Mouse (Mus musculus) cerebellum, adult (tissue): ENCODE data around the gene Ugt1a7c.

Experiments
- ATAC-seq: cut with Nextera tagmentation; 2 replicates; pipeline ENCODE4 v1.9.2; 2017; ENCODE audit warnings: mild to moderate bottlenecking, moderate library complexity, mixed read lengths; ENCODE audit not compliant: insufficient number of reproducible peaks, low FRiP score, low TSS enrichment

Ugt1a7c gene

DNA sequence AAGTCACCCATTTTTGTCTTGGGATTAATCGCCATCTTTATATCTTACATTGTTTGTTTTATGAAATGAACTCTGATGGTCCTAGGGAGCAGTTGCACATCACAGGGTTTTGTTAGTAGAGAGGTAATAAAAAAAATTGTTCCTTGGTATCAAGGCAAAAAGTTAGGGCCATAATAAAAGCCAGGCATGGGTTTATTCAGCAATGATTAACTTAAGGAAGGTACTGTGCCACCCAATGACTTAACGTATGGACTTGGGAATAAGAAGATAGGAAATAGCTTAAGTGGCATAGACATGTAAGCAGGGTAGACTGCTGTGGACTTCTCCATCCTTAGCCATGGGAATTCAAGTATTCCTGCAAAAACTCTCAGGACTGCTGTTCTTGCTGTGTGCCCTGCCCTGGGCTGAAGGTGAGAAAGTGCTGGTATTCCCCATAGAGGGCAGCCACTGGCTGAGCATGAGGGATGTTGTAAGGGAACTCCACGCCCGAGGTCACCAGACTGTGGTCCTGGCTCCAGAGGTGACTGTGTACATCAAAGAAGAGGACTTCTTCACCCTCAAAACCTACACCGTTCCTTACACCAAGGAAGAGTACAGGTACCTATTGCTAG is 91.6 kb downstream of the Ugt1a7c start:
- no peak for ATAC-seq

DNA sequence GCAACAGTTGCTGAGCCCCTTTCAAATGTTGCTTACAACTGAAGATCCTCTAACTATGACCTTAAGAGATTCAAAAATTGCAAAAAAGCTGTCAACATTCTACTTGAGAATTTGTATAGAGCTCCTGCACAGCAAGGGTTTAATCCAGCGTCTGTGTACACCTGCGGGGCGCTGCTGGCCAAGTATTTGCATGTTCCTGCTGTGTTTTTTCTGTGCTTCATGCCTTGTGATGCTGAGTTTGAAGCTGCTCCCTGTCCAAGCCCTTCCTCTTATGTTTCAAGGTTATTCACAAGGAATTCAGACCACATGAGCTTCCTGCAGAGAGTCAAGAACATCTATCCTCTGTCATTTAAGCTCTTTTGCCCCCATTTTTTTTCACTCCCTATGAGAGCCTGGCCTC is 97.3 kb downstream of the Ugt1a7c start:
- no peak for ATAC-seq

DNA sequence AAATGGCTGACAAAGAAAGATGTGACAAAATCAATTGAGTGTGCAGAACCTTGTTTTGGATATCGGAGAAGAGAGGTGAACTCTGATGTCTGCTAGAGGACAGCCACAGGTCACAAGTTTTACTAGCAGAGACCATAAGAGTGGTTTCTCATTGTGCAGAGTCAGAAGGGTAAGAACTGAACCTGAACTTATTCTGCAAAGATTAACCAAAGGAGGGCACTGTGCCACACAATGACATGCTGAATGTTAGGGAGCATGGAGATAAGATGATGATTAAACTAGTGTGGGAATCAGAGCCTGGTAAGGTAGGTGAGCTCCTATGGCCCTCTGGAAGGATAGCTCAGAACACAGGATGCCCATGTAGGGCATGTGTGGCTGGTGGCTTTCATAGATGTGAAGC is 100.8 kb downstream of the Ugt1a7c start:
- no peak for ATAC-seq

DNA sequence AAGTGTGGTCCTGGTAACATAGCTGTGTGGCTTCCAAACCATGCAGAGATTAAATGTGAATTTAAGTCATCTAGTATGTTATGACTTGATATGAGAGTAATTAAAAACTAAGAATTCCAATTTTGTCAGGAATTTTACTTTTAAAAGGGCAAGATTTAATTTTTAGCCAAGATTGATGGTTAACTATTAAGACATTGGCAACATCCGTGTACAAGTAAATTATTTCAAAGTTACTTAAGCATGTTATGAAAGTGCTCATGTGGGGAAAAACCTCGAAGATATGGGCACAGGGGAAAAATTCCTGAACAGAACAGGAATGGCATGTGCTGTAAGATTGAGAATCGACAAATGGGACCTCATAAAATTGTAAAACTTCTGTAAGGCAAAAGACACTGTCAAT is 102.6 kb downstream of the Ugt1a7c start:
- no peak for ATAC-seq

DNA sequence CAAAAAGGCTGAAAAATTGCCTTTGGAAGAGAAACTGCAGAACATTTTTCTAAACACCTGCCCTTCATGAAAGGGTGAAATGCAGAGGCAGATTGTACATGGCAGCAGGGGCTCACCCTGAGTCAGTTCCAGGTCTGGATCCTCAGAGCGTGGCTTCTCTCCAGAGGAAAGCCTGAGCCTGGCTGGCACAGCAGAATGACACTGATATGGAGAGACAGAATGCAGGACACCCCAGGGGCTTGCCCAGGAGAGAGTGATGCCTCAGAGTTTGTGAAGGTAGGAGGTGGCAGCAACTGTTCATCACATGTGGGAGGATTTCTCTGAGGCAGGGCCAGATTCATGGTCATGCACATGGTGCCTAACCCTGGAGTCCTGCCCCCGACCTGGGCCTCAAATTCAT is 105.1 kb downstream of the Ugt1a7c start:
- ATAC-seq: peak; percentile 85

DNA sequence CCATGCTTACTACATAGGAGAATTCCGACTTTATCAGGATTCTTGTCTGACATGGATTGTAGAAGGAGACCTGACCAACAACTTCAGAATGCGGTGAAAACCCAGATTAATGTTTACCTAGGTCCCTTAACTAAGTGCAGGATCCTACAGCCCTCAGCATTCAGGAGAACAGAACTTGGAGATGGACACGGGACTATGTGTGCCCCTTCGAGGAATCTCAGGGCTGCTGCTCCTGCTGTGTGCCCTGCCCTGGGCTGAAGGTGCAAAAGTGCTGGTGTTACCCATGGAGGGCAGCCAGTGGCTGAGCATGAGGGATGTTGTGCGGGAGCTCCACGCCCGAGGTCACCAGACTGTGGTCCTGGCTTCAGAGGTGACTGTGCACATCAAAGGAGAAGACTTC is 105.6 kb downstream of the Ugt1a7c start, which contains the start of gene Ugt1a2:
TSS of gene Ugt1a2 (plus strand) at position 146 of the 400 bp plus-strand sequence.
- no peak for ATAC-seq

DNA sequence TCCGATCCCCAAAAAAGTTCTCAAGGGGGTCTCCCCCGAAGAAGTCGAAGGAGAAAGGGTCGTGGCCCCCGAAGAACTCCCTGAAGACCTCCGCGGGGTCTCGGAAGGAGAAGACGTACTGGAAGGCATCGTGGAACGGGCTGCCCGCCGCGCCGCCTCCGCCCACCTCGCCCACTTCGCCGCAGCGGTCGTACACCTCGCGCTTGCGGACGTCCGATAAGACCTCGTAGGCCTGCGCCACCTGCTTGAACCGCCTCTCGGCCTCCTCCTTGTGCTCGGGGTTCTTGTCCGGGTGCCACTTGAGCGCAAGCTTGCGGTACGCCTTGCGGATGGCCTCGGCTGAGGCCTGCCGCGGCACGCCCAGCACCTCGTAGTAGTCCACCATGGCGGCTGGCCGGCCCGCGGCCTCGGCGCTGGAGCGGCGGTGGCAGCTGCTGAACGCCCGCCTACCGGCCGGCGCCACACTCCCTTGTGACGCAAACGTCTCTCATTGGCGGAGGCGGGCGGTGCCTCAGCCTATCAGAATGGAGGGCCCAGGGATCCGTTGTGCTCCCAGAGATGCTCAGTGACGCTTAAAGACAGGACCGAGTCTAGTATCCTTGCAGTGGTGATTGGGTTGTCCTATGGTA is 110.5 kb downstream of the Ugt1a7c start, which contains the start of gene Dnajb3:
TSS of gene Dnajb3 (minus strand) at position 489 of the 629 bp plus-strand sequence.
- peak; percentile 99 for ATAC-seq

DNA sequence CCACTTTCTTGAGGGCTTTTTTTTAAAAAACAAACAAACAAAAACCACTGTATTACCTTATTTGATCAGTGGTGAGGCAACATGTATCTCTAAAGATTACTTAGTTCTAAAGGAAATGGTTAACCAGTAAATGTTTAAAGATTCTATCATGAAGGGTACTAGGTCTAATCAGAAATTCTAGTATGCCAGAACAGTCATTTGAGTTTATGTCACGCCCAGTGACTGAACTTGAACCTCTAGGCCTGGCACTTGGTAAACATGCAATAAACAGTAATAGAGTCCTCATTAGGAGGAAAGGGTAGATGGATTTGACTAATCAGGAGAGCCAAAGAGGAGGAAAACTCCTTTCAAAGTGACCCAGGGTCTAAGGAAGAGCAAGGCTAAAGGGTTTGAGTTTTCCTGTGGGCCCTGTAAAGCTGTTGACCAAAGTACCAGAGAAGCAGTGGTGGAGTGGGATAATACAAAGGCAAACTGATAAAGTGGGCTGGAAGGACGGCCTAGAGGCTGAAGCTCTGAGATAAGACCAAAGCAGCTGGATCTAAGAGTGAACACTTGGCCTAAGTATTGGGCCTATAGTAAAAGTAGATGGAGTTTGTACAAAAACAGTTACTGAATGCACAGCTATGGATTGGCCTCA is 112.1 kb downstream of the Ugt1a7c start:
- no peak for ATAC-seq

DNA sequence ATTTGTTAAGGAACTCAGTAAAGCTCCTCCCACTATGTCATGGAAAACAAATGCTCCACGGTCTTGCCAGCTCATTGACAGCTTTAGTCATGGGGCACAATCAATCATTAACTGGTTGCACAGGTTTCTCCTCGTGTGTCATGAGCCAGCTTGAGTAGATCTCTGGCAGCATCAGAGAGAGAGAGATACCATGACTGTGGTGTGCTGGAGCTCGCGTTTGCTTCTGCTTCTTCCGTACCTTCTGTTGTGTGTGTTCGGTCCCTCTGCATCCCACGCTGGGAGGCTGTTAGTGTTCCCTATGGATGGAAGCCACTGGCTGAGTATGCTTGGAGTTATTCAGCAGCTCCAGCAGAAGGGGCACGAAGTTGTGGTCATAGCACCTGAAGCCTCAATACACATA is 117.0 kb downstream of the Ugt1a7c start, which contains the start of gene Ugt1a1:
TSS of gene Ugt1a1 (plus strand) at position 148 of the 400 bp plus-strand sequence.
- peak; percentile 29; the same call in 1 of the 2 replicates for ATAC-seq

DNA sequence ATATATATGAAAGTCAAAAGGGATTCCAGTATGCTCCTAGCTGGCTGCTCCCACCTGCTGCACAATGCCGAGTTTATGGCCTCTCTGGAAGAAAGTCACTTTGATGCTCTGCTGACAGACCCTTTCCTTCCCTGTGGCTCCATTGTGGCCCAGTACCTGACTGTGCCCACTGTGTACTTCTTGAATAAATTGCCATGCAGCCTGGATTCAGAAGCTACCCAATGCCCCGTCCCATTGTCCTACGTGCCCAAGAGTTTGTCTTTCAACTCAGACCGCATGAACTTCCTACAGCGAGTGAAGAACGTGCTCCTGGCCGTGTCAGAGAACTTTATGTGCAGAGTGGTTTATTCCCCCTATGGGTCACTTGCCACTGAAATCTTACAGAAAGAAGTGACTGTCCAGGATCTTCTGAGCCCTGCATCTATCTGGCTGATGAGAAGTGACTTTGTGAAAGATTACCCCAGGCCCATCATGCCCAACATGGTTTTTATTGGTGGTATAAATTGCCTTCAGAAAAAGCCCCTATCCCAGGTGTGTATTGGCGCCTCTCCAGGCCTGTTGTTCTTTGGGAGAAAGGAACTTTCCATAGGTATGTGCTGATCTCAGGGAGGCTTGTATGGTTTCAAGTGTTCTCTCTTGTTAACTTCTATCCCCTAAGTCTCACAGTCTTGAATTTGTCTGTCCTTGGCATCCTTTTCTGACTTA is 117.6 kb downstream of the Ugt1a7c start:
- no peak for ATAC-seq

DNA sequence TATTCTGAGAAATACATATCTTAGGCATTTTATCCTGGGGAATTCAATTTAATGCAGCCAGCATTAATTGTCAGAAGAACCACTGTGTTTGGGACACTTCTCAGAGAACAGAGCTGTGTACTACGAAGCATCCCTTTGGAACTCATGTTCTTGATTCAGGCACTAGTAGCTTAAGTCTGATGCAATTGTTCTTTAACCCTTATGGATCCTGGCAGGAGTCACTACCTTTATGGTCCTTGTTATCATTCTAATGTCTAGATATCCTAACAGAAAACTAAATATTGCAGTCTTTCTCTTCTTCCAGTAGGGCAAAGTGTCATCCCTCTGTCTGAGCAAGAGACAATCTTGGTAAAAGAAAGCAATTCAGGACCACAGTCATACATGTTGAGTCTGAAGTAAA is 118.2 kb downstream of the Ugt1a7c start:
- no peak for ATAC-seq

DNA sequence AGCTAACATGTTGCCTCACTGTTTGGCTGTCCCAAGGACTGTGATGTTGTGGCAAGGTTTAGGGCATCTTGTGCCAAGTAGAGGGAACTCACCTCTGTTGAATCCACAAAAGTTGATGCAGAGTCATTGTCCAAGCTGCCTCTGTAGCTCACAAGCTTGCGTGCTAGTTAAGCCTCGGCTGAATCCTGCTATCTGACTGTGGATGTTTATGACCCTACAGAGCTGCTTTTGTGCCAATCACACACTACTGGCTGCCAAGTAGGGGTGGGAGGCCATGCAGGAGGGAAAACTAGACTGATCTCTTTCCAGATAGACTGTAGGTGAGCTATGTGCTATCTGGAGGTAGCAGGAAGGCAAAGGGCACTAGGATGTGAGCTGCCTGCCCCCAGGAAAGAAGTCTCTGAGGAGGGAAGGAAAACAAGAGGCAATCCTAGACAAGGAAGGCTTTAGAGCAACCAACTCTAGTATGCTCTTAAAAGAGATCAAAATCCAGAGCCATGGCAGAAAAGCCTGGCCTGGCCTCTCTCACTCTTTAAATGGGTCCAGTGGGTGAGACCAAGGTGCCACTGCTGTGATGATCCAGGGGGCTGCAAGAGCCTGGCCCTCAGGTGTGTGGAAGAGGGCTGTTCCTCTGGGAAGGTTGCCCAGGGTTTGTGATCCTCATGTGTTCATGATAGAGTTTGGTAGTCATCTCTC is 119.1 kb downstream of the Ugt1a7c start:
- ATAC-seq: 0 out of 2 replicates have a peak, but pooled peaks have one; percentile 8

DNA sequence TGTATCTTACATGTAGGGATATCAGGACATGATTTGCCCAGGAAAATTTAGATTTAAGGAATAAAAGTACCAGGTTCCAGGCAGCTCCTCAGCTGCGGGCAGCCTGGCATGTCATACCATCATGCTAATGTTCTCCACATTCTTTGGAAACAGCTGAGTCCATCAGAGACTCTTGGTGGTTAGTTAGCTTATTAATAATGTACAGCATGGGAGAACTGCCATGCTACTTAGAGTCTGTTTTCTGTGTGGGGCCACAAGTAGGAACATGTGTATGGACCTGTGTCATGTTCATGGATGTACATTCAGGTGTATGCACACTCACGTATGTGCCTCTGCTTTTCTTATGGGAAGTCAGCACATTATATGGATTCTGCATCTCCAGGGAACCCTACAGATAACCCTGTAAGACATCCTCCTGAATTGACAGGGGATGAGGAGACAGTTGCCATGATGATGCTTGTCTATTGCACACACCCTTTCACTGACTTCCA is 119.6 kb downstream of the Ugt1a7c start:
- 0 out of 2 replicates have a peak, but pooled peaks have one; percentile 0 for ATAC-seq

DNA sequence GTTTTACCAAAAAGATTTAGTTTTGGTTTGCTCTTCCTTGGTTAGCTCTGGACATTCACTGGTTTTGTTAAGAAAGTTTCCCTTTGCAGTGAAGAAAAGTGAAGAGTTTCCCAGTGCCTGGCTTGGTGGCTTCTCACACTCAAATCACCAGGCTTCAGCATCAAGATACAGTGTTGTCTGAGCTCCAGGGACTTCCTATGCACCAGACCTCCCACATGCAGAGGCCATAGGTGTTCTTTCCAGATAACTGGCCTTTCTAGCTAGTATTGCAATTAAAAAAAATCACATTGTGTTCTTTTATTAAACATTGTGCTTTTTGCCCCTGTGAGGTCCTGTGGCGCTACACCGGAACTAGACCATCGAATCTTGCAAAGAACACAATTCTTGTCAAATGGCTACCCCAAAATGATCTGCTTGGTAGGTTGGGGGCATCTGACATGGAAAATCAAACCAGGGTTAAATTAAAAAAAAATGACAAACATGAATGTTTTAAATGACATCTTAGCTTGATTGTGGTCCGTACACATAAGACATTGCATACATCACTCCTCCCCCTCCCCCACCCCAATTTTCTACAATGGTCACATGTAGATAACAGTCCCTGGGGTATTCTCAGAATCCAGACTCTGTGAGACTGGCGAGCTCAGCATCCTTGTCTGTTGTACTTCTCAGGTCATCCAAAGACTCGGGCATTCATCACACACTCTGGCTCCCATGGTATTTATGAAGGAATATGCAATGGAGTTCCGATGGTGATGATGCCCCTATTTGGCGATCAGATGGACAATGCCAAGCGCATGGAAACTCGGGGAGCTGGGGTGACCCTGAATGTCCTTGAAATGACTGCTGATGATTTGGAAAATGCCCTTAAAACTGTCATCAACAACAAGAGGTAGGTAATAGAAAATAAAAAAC is 120.9 kb downstream of the Ugt1a7c start:
- no peak for ATAC-seq

DNA sequence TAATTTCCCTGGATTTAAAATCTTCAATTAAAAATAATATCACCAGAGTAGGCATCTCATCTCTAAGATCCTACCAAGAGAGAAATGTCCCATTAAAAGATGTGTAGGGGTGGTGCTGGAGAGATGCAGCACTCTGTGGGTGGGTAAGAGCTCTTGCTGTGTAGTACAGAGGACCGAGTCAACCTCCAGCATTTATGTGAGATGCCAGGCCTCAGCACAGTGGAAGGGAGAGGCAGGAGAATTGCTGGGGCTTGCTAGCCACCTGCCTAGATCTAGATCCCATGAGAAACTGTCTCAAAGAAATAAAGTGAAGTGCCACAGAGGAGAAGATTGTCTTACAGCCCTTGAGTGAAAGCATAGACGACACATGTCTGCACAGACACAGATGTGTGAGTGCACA is 121.7 kb downstream of the Ugt1a7c start:
- no peak for ATAC-seq

DNA sequence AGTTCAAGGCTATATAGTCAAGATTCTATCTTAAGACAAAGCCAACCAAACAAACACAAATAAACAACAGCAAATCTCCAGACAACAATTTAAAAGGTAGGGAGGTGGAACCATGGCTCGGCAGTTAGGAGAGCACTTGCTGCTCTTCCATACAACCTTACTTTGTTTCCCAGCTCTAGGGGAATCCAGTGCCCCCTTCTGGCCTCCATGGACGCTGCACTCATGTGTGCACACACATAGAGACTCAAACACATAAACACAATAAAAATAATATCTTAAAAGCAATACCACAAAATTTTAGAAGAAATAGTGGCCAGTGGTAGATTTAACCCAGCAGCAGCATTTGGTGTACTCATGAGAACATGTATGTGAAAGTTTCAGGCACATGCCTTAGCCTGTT is 122.3 kb downstream of the Ugt1a7c start:
- ATAC-seq: no peak

DNA sequence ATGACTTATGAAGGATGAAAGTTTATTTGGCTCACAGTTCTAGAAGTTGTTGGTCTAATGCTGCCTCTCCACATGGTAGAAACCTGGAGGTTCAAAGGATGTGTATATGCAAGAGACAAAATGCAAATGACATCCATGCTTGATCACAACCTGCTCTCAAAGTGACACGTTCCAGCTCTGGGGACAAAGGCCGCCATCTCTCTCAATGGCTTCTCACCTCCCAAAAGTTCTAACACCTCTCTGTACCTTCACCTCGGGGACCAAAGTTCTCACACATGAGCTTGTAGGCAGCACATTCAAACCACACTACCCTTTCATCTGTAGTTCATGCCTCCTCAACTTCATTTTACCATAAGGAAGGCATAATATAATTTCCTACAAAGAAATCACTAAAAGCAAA is 122.7 kb downstream of the Ugt1a7c start:
- no peak for ATAC-seq

DNA sequence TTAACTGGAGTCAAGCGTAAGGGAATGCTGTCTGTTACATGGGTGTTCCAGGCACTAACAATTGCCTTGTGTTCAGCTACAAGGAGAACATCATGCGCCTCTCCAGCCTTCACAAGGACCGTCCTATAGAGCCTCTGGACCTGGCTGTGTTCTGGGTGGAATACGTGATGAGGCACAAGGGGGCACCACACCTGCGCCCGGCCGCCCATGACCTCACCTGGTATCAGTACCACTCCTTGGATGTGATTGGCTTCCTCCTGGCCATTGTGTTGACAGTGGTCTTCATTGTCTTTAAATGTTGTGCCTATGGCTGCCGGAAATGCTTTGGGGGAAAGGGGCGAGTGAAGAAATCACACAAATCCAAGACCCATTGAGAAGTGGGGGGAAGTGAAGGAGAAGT is 123.2 kb downstream of the Ugt1a7c start:
- ATAC-seq: no peak

DNA sequence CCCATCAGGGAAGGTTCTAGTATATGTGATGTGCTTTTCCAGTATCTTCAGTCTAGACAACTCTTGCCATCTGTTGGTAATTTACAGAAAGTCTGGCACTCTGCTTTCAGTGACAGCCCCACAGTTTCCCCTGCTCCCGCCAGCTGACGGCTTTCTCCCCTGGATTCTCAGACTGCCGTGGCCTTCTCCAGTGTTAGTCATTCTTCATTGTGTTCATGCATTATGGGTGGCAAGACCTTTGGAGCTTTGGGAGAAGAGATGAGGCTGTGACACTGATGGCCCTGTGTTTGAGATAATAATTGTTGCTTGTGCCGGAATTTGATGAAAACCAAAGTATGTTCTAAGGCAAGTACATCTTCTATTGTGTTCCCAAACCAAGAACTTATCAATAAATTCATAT is 123.7 kb downstream of the Ugt1a7c start:
- ATAC-seq: no peak
